Mouse (Mus musculus) embryo, embryonic 11 days (tissue): ENCODE data around the gene Hist1h2bl.
A peak's percentile ranks its signal among the peaks of the same experiment; 100 is the strongest.

Experiments
- DNase-seq: peaks from one replicate; pipeline ENCODE4 v3.0.0-alpha.2; 2015

The Hist1h2bl gene

GRCm38 (mm10) chr13:21715864-21716539, at the start of gene Hist1h2bl, which contains the start of gene Hist1h2ai:
Gene Hist1h2bl, minus strand, starts transcription at chr13:21716143.
Gene Hist1h2ai, plus strand, starts transcription at chr13:21716422.
- peak; percentile 95 for DNase-seq

GRCm38 (mm10) chr13:21755707-21756106, 39.8 kb upstream of the Hist1h2bl start:
- DNase-seq = no peak

GRCm38 (mm10) chr13:21754294-21755001, 38.5 kb upstream of the Hist1h2bl start:
- DNase-seq = peak; percentile 64

GRCm38 (mm10) chr13:21753524-21754285, 37.8 kb upstream of the Hist1h2bl start, which contains the start of the genes Hist1h2ak and Hist1h2bn:
Gene Hist1h2ak, minus strand, starts transcription at chr13:21753827.
Gene Hist1h2bn, plus strand, starts transcription at chr13:21754123.
- peak; percentile 91 for DNase-seq

DNA sequence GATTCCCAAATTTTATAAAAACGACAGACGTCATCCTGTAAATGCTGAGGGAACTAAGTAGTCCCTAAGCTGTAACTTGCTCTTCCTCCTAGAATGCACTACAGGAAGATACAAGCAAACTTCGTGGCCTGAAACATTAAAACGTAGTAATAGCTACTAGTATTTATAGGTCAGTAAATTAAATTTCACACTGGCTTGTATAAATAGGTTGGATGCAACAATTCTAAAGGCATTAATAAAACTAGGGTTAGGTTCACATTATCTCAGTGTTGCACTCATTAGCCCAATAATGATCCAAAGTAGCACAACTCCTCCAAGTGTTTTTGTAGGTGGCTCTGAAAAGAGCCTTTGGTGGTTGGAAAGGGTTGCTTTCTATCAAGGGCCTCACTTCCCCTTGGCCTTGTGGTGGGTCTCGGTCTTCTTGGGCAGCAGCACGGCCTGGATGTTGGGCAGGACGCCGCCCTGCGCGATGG, 37.1 kb upstream of the Hist1h2bl start:
- DNase-seq = no peak

GRCm38 (mm10) chr13:21752356-21752755, 36.4 kb upstream of the Hist1h2bl start:
- DNase-seq = no peak

GRCm38 (mm10) chr13:21751827-21752226, 35.9 kb upstream of the Hist1h2bl start:
- no peak for DNase-seq

DNA sequence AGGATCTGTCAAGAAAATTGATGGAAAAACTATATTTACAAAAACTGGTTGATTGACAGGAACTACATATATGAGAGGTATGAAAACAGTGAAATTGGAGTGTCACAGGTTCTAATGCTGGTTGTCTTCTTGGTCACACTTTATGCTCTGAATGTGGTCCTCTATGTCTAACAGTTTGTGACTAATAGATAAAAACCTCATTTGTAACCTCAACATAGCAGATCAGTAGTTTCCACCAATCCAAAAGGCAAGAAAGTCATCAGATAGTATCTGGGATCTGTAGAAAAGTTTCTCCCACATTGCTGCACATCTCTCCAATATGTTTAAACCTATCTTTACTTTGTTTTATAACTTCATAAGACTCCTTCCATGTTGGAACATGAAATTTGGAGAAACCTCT, 35.5 kb upstream of the Hist1h2bl start:
- DNase-seq = no peak

DNA sequence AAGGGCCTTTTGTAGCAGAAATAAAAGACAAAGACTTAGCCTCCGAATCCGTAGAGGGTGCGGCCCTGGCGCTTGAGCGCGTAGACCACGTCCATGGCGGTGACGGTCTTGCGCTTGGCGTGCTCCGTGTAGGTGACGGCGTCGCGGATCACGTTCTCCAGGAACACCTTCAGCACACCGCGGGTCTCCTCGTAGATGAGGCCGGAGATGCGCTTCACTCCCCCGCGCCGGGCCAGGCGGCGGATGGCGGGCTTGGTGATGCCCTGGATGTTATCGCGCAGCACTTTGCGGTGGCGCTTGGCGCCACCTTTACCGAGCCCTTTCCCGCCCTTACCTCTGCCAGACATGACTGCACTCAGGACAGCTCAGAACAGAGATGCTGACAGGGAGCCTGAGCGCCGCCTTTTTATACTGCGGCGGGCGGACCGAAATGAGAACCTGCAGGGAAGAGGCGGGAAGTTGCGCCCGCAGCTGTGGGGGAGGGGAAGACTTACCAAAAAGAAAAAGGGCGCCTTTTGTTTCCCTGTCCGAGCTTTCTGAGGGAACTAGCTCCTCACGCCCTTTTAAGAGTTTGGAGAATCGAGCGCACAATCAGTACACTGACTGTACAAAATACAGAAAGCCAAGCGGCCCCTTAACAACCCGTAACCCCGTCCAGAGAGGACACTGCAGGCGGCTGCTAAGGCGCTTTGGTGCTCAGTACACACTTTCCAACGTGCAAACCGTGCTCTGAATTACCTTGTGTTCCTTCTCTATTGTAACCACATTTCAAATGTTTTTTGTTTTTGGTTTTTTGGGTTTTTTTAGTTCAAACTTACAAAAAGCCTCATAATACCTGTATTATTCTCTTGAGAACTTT, 34.4 kb upstream of the Hist1h2bl start, which contains the start of gene Hist1h4k:
Gene Hist1h4k, minus strand, starts transcription at position 347 of the 859 bp plus-strand sequence.
- peak; percentile 96 for DNase-seq

GRCm38 (mm10) chr13:21749387-21750158, 33.6 kb upstream of the Hist1h2bl start:
- DNase-seq = peak; percentile 57

DNA sequence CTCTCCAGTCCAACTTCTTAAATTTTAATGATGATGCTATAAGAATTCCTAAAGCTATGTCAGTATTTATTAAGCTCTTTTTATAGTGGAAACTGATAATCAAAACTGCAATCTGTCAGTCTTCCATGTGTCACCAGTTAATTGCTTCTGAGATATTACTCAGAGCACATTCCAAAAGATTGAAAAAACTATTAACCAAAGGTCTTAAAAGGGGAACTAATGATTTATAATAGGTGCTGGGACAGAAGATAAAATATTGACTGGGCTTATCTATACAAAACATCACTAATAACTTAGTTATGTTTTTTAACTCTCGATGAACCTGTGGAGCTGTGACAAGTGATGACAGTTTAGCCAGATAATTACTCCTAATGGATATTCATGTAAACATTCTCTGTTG, 29.1 kb upstream of the Hist1h2bl start:
- DNase-seq = no peak

DNA sequence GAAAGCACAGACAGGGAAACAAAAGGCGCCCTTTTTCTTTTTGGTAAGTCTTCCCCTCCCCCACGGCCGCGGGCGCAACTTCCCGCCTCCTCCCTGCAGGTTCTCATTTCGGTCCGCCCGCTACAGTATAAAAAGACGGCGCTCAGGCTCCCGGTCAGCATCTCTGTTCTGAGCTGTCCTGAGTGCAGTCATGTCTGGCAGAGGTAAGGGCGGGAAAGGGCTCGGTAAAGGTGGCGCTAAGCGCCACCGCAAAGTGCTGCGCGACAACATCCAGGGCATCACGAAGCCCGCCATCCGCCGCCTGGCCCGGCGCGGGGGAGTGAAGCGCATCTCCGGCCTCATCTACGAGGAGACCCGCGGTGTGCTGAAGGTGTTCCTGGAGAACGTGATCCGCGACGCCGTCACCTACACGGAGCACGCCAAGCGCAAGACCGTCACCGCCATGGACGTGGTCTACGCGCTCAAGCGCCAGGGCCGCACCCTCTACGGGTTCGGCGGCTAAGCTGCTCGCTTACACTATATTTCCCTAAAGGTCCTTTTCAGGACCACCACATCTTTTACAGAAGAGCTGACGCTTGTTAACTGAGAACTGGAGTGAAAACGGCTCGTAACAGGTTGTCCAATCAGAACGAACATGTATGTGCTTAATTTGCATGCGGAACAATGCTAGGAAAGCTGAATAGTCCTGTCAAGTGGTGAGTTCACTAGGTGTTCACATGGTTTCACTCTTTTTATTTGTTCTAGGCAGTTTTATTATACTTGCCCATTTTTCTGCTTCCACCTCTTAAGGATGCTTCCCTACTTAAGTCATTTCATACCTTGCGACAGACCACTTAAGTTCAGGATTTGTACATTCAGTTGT, 19.2 kb upstream of the Hist1h2bl start, which contains the start of gene Hist1h4j:
Gene Hist1h4j, plus strand, starts transcription at position 159 of the 862 bp plus-strand sequence.
- peak; percentile 94 for DNase-seq

DNA sequence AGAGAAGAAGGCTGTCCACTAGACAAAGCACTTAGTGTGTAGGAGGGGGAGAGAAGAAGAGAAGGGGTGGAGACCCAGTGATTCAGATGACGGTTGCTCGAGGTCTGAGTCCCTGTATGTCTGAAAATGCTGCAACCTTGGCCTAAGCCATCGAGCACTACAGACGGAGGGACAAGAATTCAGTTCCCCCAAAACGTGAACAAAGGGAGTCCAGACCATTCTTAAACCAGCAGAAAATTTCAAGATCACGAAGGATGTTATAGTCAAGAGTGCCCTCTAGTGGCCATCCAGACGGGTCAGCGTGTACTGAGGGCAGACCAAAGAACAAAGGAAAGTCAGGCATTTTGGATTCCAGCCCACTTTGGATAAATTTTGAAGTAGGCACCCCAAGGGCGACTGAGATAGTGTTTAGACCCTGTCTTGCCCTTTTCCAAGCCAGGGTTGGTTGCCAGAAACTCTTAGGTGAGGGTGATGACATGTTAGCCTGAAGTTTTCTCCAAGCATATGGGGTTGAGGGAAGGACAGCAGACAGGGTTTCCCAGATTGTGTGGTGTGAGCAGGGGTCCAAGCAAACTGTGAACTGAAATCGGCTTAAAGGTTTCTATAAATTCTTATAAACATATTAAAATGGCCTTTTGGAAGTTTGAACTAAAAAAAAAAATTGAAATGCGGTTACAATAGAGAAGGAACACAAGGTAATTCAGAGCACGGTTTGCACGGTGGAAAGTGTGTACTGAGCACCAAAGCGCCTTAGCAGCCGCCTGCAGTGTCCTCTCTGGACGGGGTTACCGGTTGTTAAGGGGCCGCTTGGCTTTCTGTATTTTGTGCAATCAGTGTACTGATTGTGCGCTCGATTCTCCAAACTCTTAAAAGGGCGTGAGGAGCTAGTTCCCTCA, 18.3 kb upstream of the Hist1h2bl start:
- DNase-seq = peak; percentile 94

GRCm38 (mm10) chr13:21733466-21733865, 17.5 kb upstream of the Hist1h2bl start:
- no peak for DNase-seq

DNA sequence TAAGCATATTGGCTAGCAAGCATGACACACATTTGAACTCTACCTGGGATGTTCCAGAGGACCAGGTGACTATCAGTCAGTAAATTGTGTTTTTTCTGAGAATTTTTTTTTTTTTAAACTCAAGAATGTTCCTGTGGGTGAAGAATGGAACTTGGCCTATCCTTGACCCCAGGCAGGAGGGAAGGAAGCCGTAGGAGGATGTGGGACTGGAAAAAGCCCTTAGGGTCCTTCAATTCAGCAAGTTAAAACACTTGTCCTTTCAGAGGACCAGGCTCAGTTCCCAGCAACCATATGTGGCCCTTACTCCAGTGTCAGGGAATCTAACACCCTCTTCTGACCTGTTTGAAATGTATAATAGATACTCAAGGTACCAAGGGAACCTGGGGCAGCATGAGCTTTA, 13.6 kb upstream of the Hist1h2bl start:
- no peak for DNase-seq

DNA sequence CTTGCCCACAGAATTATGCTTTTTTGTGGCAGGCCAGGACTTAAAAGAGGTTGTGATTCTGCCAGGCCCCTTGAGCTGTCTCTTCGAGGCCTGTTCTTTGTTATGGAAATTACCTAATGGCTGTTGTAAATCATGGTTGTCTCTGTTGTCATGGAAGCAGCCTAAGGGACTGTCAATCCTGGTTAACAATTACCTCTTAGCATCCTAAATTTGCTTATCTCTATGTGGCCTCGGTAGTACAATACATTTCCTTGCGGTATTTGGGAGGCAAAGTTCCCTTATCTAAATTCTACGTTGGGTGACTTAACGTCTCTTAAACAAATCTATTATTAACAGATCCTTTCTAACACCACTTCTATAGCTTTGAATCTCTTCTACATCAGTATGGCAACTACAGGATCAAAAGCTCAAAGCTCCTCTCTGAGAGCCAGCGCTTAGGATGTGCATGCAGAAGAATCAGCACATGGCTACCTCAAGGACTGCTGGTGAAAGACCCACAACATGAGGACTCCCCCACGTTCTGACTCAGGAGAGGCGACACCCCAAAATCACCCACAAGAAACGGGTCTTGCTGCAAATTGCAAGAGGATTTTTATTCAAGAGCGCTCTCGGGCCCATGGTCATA, 12.1 kb upstream of the Hist1h2bl start:
- peak; percentile 68 for DNase-seq

GRCm38 (mm10) chr13:21722993-21723836, 7.3 kb upstream of the Hist1h2bl start:
- peak; percentile 45 for DNase-seq
